Mouse (Mus musculus) cortical plate, adult 2 months (tissue): ENCODE measurements around the gene Hspa4.
"Not testable (repeated sequence)": the region's sequence is repeated elsewhere in the genome, so short reads cannot be mapped to it uniquely, and the experiment has no call there.

Experiments used
- CTCF ChIP-seq: fragments of 200-500 bp; IDR thresholded peaks from 2 replicates; pipeline ENCODE4 v1.5.1; 2011; ENCODE audit warnings: mild to moderate bottlenecking, control low read depth, low read length; ENCODE audit not compliant: insufficient read depth; ENCODE audit errors: extremely low read depth
- POLR2A ChIP-seq: fragments of 200-500 bp; IDR thresholded peaks from 2 replicates; pipeline ENCODE4 v1.6.1; 2011; ENCODE audit warnings: mild to moderate bottlenecking, low read length, control low read depth; ENCODE audit not compliant: insufficient read depth; ENCODE audit errors: extremely low read depth

GRCm38 (mm10) chr11:53312823-53313222, 12.6 kb upstream of the Hspa4 start:
- not testable (repeated sequence) for TF ChIP-seq CTCF, POLR2A
